Mouse (Mus musculus) CD4-positive helper T cell, adult 2 months (primary cell): Measurements from ENCODE around the gene Zfp777.

Source experiments
- DNase-seq: peaks from one replicate; pipeline ENCODE4 v3.0.0-alpha.2; 2012; ENCODE audit warnings: low read depth, missing footprints, low spot score

Zfp777 gene

GRCm38 (mm10) chr6:48048426-48049272 lies at the start of gene Zfp777:
TSS of gene Zfp777 (minus strand) at chr6:48048911.
- DNase-seq, result peak; percentile 91

- peak; percentile 50 for DNase-seq
Measured at GRCm38 (mm10) chr6:48086957-48087715, 38.4 kb upstream of the Zfp777 start.

DNA sequence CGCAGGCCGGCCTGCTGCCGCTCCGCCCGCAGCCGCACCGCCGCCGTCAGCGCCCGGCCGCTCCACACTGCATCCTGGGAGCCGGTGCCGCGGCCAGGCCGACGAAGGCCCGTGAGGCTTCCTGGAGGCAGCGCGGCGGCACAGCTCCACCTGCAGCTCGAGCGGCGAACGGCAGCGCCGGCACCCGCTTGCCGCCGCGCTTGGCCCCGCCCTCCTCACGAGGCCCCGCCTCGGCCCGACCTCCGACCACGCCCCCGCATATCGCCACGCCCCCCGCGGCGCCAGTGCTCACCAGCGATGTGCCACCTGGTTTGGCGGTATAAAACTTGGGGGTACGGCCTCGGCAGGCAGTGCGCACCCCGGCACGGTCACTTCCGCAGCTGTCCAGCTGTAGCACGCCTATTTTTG lies 37.8 kb upstream of the Zfp777 start, which contains the start of gene Zfp746:
Zfp746 (minus strand) TSS at position 123 of the 408 bp plus-strand sequence.
- DNase-seq, result peak; percentile 93

- peak; percentile 82 for DNase-seq
Measured at GRCm38 (mm10) chr6:48085521-48086404, 37.1 kb upstream of the Zfp777 start.

GRCm38 (mm10) chr6:48083733-48084191 lies 35.1 kb upstream of the Zfp777 start:
- DNase-seq, result peak; percentile 71

GRCm38 (mm10) chr6:48081952-48082351 lies 33.2 kb upstream of the Zfp777 start:
- no peak for DNase-seq

- no peak for DNase-seq
Measured at GRCm38 (mm10) chr6:48081021-48081420, 32.3 kb upstream of the Zfp777 start.

DNA sequence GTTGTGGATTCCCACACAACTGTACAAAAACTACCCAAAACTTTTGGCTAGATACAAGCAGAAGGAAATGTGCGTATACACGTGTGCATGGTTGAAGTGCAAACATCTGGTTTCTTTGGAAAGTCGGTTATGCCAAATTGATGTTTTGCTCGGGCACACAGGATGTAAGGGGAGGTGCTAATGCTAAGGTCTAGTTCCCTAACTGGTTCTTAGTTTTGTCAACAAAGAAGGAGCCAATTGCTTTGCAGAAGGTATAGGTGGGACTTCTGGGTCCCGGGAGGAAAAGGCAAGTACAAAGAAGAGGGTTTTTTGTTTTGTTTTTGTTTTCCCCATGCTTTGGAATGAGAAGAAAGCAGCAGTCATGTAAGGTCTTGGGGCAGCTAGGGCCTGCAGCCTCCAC lies 24.6 kb upstream of the Zfp777 start:
- DNase-seq, result peak; percentile 32

- no peak for DNase-seq
Measured at GRCm38 (mm10) chr6:48067492-48067891, 18.8 kb upstream of the Zfp777 start.

DNA sequence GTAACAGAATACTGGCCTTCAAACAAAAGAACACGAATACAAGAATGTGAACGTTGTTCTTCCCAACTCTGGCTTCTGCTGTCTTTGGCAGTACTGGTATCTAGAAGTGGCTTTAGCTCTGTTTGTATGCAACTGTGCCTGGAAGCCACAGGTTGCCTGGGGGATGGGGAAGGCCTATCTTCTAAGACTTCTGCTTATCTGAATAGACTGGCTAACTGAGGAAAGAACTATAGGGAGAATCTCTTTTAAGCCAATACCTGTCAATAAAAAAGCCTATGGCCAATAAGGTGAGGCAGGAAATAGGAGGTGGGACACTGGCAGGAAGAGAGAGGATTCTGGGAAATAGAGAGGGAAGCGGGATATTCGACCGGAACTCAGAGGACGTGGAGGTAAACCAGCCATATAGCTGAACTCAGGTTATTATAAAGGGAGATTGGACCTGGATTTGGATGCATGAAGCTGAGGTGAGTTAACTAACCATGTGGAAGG lies 16.9 kb upstream of the Zfp777 start:
- DNase-seq, result no peak

GRCm38 (mm10) chr6:48064451-48064850 lies 15.7 kb upstream of the Zfp777 start:
- no peak for DNase-seq

DNA sequence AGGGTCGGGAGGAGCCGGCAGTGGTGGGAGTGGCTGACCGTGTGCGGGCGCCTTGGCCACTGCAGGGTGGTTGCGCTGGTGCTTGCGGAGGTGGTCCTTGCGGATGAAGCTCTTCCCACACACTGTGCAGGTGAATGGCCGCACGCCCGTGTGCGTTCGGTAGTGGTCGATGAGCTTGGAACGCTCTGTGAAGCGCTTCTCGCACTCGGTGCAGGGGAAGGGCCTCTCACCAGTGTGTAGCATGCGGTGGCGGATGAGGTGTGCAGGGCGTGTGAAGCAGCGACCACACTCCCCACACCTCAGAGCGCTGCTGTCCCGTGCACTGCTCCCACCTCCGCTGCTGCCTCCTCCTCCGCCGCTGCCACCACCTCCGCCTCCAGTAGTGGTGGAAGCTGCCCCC lies 15.2 kb upstream of the Zfp777 start:
- DNase-seq, result no peak

DNA sequence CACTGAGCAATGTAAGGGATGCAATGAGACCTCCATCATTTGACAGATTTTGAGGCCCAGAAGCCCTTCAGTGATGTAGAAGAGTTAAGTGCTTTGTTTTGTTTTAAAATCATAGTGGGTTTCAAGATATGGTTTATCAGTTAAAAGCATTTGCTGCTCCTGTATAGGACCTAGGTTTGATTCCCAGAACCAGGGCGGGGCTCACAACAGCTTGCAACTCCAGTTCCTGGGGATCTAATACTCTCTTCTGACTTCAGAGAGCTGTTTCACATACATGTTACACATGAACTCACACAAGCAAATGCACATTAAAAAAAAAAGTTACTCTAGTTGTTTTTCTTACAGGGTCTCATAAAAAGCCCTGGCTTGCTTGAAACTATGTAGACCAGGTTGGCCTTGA lies 12.2 kb upstream of the Zfp777 start:
- DNase-seq, result no peak

DNA sequence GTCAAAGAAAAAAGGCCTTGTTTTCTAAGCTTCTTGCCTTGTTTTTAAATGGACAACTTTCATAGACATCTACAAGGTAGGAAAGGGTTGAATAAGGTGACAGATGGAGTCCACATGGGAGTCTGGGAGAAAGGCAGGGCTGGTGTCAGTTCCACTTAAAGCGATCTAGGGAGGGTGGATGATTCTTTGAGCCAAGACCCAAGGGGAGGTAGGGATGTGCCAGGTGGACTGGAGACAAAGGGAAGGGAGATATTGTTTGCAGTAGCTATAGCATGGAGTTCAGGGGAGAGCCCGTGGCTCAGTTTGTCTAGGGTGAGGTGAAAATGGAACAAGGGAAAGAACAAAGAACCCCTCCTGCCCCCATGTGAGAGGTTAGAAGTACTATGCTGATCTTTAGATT lies 11.7 kb upstream of the Zfp777 start:
- no peak for DNase-seq

- DNase-seq, result no peak
Measured at GRCm38 (mm10) chr6:48052136-48052535, 3.4 kb upstream of the Zfp777 start.

DNA sequence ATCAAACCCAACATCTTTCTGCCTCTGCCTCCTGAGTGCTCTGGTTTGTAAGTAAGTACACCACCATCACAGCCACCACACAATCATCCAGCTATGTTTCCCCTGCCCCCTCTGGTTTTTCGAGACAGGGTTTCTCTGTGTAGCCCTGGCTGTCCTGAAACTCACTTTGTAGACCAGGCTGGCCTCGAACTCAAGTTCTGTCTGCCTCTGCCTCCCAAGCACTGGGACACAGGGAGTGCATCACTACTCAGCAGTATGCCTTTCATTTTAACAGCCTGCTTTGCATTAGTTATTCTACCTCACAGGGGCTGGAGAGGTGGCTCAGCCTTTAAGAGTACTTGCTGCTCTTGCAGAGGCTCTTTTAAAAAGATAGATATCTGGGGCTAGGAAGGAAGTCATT lies 3.0 kb upstream of the Zfp777 start:
- DNase-seq, result no peak

DNA sequence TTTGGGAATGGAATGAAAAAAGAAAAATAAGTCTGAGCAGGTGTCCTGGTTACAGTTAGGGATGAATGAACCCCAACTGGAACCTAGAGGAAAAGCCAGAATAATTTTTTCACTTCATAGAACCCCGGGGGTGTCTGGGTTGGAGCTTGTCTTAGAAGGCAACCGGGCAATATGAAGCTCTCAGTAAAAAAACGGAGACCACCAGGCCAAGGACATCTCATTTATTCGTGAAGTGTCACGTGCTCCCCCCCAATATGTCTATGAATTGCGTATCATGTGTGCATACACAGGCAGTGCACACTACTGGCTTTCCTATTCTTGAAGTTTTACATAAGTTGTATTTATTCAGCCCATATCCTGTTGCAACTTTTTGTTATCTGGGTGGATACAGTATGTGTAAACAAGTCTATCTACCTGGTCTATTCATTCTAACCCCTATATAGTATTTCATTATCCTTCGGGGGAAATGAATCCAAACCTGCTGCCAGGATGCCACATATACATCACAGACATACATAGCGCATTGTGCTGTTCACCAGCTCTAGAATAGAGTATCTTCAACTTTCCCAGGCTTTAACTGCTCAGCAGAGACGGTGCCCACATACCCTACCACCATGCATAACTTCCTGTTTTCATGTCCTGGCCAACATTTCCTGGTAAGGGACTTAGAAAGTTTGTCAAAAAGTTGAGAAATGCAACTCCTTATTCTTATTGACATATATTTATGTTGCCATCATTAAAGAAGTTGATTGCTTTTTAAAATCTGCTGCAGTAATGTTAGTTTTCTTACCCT lies 758 bp upstream of the Zfp777 start:
- peak; percentile 14 for DNase-seq

DNA sequence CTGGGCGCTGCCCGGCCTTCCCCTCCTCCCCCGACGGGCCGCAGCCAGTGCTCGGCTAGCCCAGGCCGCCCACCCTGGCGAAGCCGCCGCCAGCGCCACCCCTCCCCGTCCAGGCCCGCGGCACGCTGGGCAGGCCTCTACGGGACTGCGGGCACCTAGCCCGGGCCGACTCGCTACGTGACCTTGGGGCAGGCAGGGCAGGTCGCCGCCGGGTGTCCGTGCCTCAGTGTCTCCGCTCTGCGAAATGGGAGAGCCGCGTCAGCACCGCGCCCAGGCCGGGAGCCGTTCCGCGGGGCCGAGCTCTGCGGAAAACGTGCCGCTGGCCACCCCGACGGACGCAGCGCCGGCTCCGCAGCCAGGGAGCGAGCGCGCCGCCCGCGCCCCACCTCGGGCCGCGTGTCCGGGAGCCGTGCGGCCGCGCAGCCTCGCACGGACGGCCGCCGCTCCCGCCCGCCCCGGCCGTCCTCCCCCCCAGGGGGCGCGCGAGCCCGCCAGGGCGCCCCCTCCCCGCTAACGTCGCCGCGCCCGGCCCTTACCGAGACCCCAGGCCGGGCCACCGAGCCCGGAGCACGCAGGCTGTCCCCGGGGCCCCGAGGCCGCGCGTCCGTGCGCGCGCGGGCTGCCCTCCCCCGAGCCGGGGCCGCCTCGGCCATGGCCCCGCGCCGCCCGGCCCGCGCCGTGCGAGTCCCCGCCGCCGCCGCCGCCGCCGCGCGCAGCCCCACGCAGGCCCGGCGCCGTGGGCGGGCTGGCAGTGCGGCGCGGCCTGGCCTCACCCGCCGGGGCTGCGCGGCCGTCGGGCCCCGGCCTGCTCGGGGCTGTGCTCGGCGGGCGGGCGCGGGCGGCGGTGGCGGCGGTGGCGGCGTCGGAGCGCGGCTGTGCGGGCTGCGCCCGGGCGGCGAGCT lies 1.0 kb downstream of the Zfp777 start:
- peak; percentile 36 for DNase-seq

DNA sequence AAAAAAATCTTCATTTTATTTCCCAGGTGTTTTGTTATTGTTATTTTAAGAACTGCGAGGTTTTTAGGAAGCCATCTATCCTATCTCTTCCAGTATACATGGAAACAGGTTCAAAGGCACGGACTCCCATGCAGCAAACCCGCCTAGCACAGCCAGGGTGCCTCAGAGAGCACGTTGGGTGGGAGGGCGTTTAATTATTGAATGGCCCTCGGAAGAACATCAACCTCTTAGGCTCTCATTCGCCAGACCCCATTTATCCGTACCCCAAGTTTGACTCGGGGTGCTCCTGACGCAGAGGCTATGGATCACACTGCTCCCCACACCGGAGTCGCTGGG lies 1.6 kb downstream of the Zfp777 start:
- DNase-seq, result peak; percentile 24

GRCm38 (mm10) chr6:48032661-48033060 lies 16.1 kb downstream of the Zfp777 start:
- no peak for DNase-seq
